ENCODE assay signal across 8 mouse cellular contexts in the genomic region with DNA sequence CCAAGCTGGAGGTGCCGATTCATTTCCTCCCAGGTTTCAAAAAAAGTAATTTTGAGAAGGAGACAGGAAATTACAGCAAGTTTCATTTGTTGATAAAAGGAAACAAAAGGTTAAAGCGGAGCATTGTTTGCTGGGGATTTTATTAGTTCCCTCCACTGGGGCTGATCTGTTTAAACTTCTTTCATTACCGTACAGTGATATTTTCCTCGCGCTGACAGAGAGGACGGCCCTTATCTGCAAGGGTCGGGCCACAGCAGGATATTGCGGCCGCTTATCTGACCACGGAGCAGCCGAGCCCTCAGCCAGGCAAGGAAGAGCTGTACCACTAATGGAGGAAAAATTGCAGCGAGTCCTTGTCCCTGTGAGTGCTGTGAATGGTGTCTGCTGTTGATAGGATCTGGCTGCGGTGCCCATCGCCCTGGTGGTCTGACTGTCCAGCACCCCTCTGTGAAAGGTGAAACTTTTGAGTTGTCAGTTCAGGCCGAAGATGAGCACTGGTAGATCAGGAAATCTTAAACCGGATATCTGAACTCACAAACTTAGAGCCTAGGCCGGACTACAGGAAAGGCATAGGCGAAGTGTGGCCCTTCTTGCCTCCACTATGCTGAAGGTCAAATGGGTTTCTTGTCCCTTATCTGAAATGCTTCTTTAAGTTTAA. TPM values are rescaled to one million over a fixed set of nuclear protein-coding genes. Genes with fewer than 3 reads are reported as not detected.
DNase-seq lines count a peak whose midpoint lies in the region; ATAC-seq and TF ChIP-seq lines count a peak whose summit lies in the region.

No protein-coding gene starts in this region.

- peak; percentile 35; the same call in 1 of the 2 replicates for ATAC-seq in forebrain, embryonic 12.5 days (ENCODE audit: low FRiP score)
- no peak for ATAC-seq in forebrain, postnatal 0 days
- ATAC-seq in hindbrain, embryonic 14.5 days (ENCODE audit: low FRiP score): no peak
- ATAC-seq in liver, embryonic 16.5 days (ENCODE audit: low read depth): peak; percentile 87
- ATAC-seq in stomach, embryonic 16.5 days (ENCODE audit: insufficient read depth, low FRiP score): peak; percentile 60; the same call in 1 of the 2 replicates

- no peak overlapping the region for H3K4me3 ChIP-seq in forebrain, embryonic 12.5 days (replicated peaks)
- H3K4me3 ChIP-seq in forebrain, postnatal 0 days (ENCODE audit: low read depth, low read length): no peak overlapping the region
- H3K4me3 ChIP-seq in embryonic facial prominence, embryonic 10.5 days: no peak overlapping the region
- H3K4me3 ChIP-seq in hindbrain, embryonic 14.5 days (replicated peaks; ENCODE audit: low read length): no peak overlapping the region
- H3K4me3 ChIP-seq in liver, embryonic 16.5 days (ENCODE audit: low read depth, low read length): peak overlapping the region; percentile 50
- 0 out of 2 replicates have a peak overlapping the region, but pooled peaks have one; percentile 3 for H3K4me3 ChIP-seq in stomach, embryonic 16.5 days (replicated peaks; ENCODE audit: low read length)

- no peak overlapping the region for H3K9ac ChIP-seq in forebrain, embryonic 12.5 days
- no peak overlapping the region for H3K9ac ChIP-seq in forebrain, postnatal 0 days
- H3K9ac ChIP-seq in hindbrain, embryonic 14.5 days: no peak overlapping the region
- peak overlapping the region; percentile 52 for H3K9ac ChIP-seq in liver, embryonic 16.5 days (ENCODE audit: low read depth, low read length)
- peak overlapping the region; percentile 60 for H3K9ac ChIP-seq in stomach, embryonic 16.5 days (ENCODE audit: low read length)

- DNase-seq in forebrain, postnatal 0 days: no peak
- DNase-seq in embryonic facial prominence, embryonic 10.5 days (ENCODE audit: low spot score): no peak
- DNase-seq in hindbrain, embryonic 14.5 days (ENCODE audit: low spot score): no peak
- DNase-seq in right cerebral cortex, postnatal 25 days: no peak
- no peak for DNase-seq in layer of hippocampus, postnatal 36 days

- 54% methylated on average over 18 of the region's 18 CpGs for WGBS in forebrain, embryonic 12.5 days
- WGBS in forebrain, postnatal 0 days: 57% methylated on average over 18 of the region's 18 CpGs
- 47% methylated on average over 18 of the region's 18 CpGs for WGBS in embryonic facial prominence, embryonic 10.5 days
- 58% methylated on average over 18 of the region's 18 CpGs for WGBS in hindbrain, embryonic 14.5 days
- WGBS in liver, embryonic 16.5 days (ENCODE audit: insufficient replicate concordance): 7% methylated on average over 18 of the region's 18 CpGs
- WGBS in stomach, embryonic 16.5 days: 23% methylated on average over 18 of the region's 18 CpGs

- H3K27ac ChIP-seq in forebrain, embryonic 12.5 days: no peak overlapping the region
- H3K27ac ChIP-seq in forebrain, postnatal 0 days (ENCODE audit: low read depth, low read length): no peak overlapping the region
- H3K27ac ChIP-seq in embryonic facial prominence, embryonic 10.5 days (replicated peaks): peak overlapping the region; percentile 81
- no peak overlapping the region for H3K27ac ChIP-seq in hindbrain, embryonic 14.5 days
- peak overlapping the region; percentile 77 for H3K27ac ChIP-seq in liver, embryonic 16.5 days (ENCODE audit: low read length)
- H3K27ac ChIP-seq in stomach, embryonic 16.5 days (ENCODE audit: low read length): peak overlapping the region; percentile 84

- H3K4me1 ChIP-seq in forebrain, embryonic 12.5 days: peaks cover 23% of the 10 kb centered on the region
- H3K4me1 ChIP-seq in forebrain, postnatal 0 days (ENCODE audit: insufficient read depth): no peaks in the 10 kb centered on the region
- peaks cover 62% of the 10 kb centered on the region for H3K4me1 ChIP-seq in embryonic facial prominence, embryonic 10.5 days
- H3K4me1 ChIP-seq in hindbrain, embryonic 14.5 days (replicated peaks; ENCODE audit: control insufficient read depth, insufficient read depth, low read length): 0 out of 2 replicates have a peak, but pooled peaks cover 5% of the 10 kb centered on the region
- peaks cover 81% of the 10 kb centered on the region for H3K4me1 ChIP-seq in liver, embryonic 16.5 days (ENCODE audit: control insufficient read depth, low read depth, low read length)
- H3K4me1 ChIP-seq in stomach, embryonic 16.5 days (ENCODE audit: control insufficient read depth, insufficient read depth, low read length): peaks cover 31% of the 10 kb centered on the region

- H3K27me3 ChIP-seq in forebrain, embryonic 12.5 days: peaks cover 29% of the 10 kb centered on the region
- H3K27me3 ChIP-seq in forebrain, postnatal 0 days (ENCODE audit: insufficient read depth, low read length): no peaks in the 10 kb centered on the region
- H3K27me3 ChIP-seq in embryonic facial prominence, embryonic 10.5 days (replicated peaks; ENCODE audit: low read depth, poor library complexity, severe bottlenecking): no peaks in the 10 kb centered on the region
- H3K27me3 ChIP-seq in hindbrain, embryonic 14.5 days (ENCODE audit: control insufficient read depth, insufficient read depth, low read length): no peaks in the 10 kb centered on the region
- H3K27me3 ChIP-seq in liver, embryonic 16.5 days (ENCODE audit: control insufficient read depth, insufficient read depth, low read depth, low read length): no peaks in the 10 kb centered on the region
- no peaks in the 10 kb centered on the region for H3K27me3 ChIP-seq in stomach, embryonic 16.5 days (ENCODE audit: control insufficient read depth, insufficient read depth, low read length)

- no peak for TF ChIP-seq CTCF in forebrain, postnatal 0 days (IDR thresholded peaks at IDR 0.05; ENCODE audit: low read depth)

- no peak overlapping the region for H3K4me2 ChIP-seq in forebrain, embryonic 12.5 days
- no peak overlapping the region for H3K4me2 ChIP-seq in forebrain, postnatal 0 days (ENCODE audit: low read depth)
- H3K4me2 ChIP-seq in hindbrain, embryonic 14.5 days (replicated peaks): 0 out of 2 replicates have a peak overlapping the region, but pooled peaks have one; percentile 7
- H3K4me2 ChIP-seq in liver, embryonic 16.5 days (ENCODE audit: low read depth, low read length): peak overlapping the region; percentile 86
- H3K4me2 ChIP-seq in stomach, embryonic 16.5 days (ENCODE audit: low read depth, low read length): peak overlapping the region; percentile 39

- no peaks in the 10 kb centered on the region for H3K9me3 ChIP-seq in forebrain, embryonic 12.5 days
- H3K9me3 ChIP-seq in forebrain, postnatal 0 days (ENCODE audit: low read length): no peaks in the 10 kb centered on the region
- H3K9me3 ChIP-seq in embryonic facial prominence, embryonic 10.5 days: no peaks in the 10 kb centered on the region
- H3K9me3 ChIP-seq in hindbrain, embryonic 14.5 days (ENCODE audit: control insufficient read depth, low read length): no peaks in the 10 kb centered on the region
- H3K9me3 ChIP-seq in liver, embryonic 16.5 days (replicated peaks; ENCODE audit: control insufficient read depth, low read length): no peaks in the 10 kb centered on the region
- no peaks in the 10 kb centered on the region for H3K9me3 ChIP-seq in stomach, embryonic 16.5 days (replicated peaks; ENCODE audit: control insufficient read depth, low read length)

- H3K36me3 ChIP-seq in forebrain, embryonic 12.5 days (replicated peaks): no peaks in the 10 kb centered on the region
- no peaks in the 10 kb centered on the region for H3K36me3 ChIP-seq in forebrain, postnatal 0 days (ENCODE audit: insufficient read depth)
- no peaks in the 10 kb centered on the region for H3K36me3 ChIP-seq in embryonic facial prominence, embryonic 10.5 days (replicated peaks)
- H3K36me3 ChIP-seq in hindbrain, embryonic 14.5 days (replicated peaks; ENCODE audit: control insufficient read depth, insufficient read depth): no peaks in the 10 kb centered on the region
- H3K36me3 ChIP-seq in liver, embryonic 16.5 days (ENCODE audit: control insufficient read depth, insufficient read depth): no peaks in the 10 kb centered on the region
- no peaks in the 10 kb centered on the region for H3K36me3 ChIP-seq in stomach, embryonic 16.5 days (ENCODE audit: control insufficient read depth, insufficient read depth, low read length)

RNA-seq across cellular contexts. Expression of a gene that starts 28.1 kb away (rescaled TPM):
- polyA plus RNA-seq in forebrain, embryonic 12.5 days (2016; fragmentation: Nextera tagmentation; extraction: Ambion mirVana): 76.3 and 80.5 TPM in 2 replicates
- 4.8 and 7.8 TPM in 2 replicates for total RNA-seq in forebrain, postnatal 0 days (2014; rRNA removed)
- 4.4 and 4.9 TPM in 2 replicates for polyA plus RNA-seq in forebrain, postnatal 0 days (2015; fragmentation: Nextera tagmentation; extraction: Ambion mirVana)
- 105 and 112 TPM in 2 replicates for polyA plus RNA-seq in embryonic facial prominence, embryonic 10.5 days (2016; fragmentation: Nextera tagmentation; extraction: Ambion mirVana)
- 13.3 and 14.8 TPM in 2 replicates for polyA plus RNA-seq in hindbrain, embryonic 14.5 days (2014; fragmentation: Nextera tagmentation; extraction: Ambion mirVana)
- polyA plus RNA-seq in liver, embryonic 16.5 days (2015; fragmentation: Nextera tagmentation; extraction: Ambion mirVana): 76.2 and 90.8 TPM in 2 replicates
- polyA plus RNA-seq in stomach, embryonic 16.5 days (2015; fragmentation: Nextera tagmentation; extraction: Ambion mirVana): 47.3 and 50.1 TPM in 2 replicates
- total RNA-seq in layer of hippocampus, postnatal 36 days (2021): under 1 TPM; 0.48 to 0.75 TPM

Comparison
In these comparisons a context has a peak if more than half of its experiments do, and no peak if none do; other contexts are left out.
1. ATAC-seq: peak in forebrain, embryonic 12.5 days (single experiment), liver, embryonic 16.5 days (single experiment) and stomach, embryonic 16.5 days (single experiment); none in forebrain, postnatal 0 days (single experiment) and hindbrain, embryonic 14.5 days (single experiment).
2. H3K27ac ChIP-seq: peak in embryonic facial prominence, embryonic 10.5 days (single experiment), liver, embryonic 16.5 days (single experiment) and stomach, embryonic 16.5 days (single experiment); none in forebrain, embryonic 12.5 days (single experiment), forebrain, postnatal 0 days (single experiment) and hindbrain, embryonic 14.5 days (single experiment).
3. H3K4me2 ChIP-seq: peak in hindbrain, embryonic 14.5 days (single experiment), liver, embryonic 16.5 days (single experiment) and stomach, embryonic 16.5 days (single experiment); none in forebrain, embryonic 12.5 days (single experiment) and forebrain, postnatal 0 days (single experiment).
4. H3K4me3 ChIP-seq: peak in liver, embryonic 16.5 days (single experiment) and stomach, embryonic 16.5 days (single experiment); none in forebrain, embryonic 12.5 days (single experiment), forebrain, postnatal 0 days (single experiment), embryonic facial prominence, embryonic 10.5 days (single experiment) and hindbrain, embryonic 14.5 days (single experiment).
5. H3K9ac ChIP-seq: peak in liver, embryonic 16.5 days (single experiment) and stomach, embryonic 16.5 days (single experiment); none in forebrain, embryonic 12.5 days (single experiment), forebrain, postnatal 0 days (single experiment) and hindbrain, embryonic 14.5 days (single experiment).